Mouse (Mus musculus): ENCODE measurements at regions not wholly inside any gene's neighbourhood (a gene's known extent, or its start where the extent isn't known, plus 50 kb on each side); places are given as distances from the start of the nearest gene placed in this dataset.
"Not testable (repeated sequence)": the region's sequence is repeated elsewhere in the genome, so short reads cannot be mapped to it uniquely, and the experiment has no call there.

- no peak for DNase-seq (ENCODE audit: low read depth, low spot score)
These were observed 347.6 kb upstream of the Tbc1d2b start for GRCm38 (mm10) chr9:90618154-90618553.

GRCm38 (mm10) chr9:90597894-90598293 lies 327.3 kb upstream of the Tbc1d2b start:
- DNase-seq (ENCODE audit: low read depth, low spot score) = no peak

DNA sequence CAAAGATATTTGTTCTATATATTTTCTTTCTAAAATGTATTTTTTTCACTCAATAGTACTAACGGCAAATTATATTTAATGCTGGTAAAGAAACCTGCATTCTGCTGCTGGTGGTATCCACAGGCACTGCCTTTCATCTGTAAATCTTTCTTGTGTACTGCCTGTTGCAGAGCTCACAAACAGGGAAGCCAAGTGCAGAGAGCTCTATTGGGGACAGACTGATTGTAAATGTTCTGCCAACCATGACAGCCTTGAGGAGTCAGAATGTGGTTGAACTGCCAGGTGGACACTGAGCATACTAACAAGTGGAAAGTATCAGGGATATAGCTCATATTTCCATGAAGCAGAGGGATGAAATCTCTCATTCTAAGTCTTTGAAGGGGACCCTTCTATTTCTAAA lies 286.1 kb upstream of the Tbc1d2b start:
- DNase-seq (ENCODE audit: low read depth, low spot score) = no peak

GRCm38 (mm10) chr9:90556216-90556615 lies 285.6 kb upstream of the Tbc1d2b start:
- DNase-seq (ENCODE audit: low read depth, low spot score) = no peak

DNA sequence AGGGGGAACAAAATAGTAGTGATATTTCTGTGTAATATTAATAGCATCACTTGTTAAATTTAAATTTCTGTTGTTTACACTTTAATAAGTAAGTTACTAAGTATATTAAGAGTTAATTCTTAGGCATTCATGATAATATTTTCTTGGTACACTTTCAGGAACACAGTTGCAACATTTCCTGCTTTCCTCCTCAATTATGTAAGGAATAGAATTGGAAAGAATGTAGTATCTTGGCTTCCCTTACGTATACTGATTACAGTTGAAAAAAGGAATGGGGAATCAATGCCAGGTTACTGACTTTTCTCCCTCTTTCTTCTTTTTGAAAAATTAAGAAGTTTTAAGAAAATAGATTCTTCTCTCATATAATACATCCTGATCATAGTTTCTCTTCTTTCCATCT lies 277.3 kb upstream of the Tbc1d2b start:
- no peak for DNase-seq (ENCODE audit: low read depth, low spot score)

GRCm38 (mm10) chr9:90546720-90547119 lies 276.1 kb upstream of the Tbc1d2b start:
- no peak for DNase-seq (ENCODE audit: low read depth, low spot score)

DNA sequence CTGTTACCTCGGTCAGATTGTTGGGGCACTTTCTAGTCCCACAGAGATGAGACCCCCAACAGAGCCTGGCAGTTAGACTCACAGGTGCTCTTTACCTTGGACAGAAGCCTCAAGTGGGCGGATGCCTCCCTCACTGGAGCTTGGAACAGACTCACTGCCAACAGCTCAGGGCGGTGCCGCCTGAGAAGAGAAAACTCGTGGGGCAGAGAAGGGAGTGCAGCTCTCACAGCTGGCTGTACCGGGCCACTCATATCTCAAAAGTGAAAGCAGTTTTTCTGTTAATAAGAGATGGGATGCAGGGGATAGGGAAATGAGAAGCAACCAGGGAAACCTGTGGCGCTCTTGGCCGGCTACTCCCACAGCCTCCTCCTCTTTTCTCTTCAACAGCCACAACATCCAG lies 267.1 kb upstream of the Tbc1d2b start:
- not testable (repeated sequence) for DNase-seq (ENCODE audit: low read depth, low spot score)

DNA sequence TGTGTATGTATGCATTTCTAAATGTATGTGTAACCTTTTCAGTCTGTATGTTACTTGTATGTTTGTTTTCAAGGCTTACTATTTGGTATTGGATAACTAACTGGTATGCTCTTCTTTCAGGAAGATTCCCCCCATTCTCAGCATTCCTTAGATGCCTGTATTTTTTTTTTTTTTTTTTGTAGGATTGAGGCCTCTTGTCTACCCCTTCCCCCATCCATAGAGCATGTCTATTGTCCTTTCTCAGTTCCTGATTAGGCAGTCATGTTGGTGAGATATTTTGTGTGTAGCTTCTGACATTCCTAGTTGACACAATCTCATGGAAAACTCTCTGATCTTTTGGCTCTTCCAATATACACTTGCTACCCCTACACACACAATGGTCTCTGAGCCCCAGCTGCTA lies 262.8 kb upstream of the Tbc1d2b start:
- no peak for DNase-seq (ENCODE audit: low read depth, low spot score)

- DNase-seq (ENCODE audit: low read depth, low spot score) = no peak
These were observed 250.6 kb upstream of the Tbc1d2b start for GRCm38 (mm10) chr9:90521186-90521585.

DNA sequence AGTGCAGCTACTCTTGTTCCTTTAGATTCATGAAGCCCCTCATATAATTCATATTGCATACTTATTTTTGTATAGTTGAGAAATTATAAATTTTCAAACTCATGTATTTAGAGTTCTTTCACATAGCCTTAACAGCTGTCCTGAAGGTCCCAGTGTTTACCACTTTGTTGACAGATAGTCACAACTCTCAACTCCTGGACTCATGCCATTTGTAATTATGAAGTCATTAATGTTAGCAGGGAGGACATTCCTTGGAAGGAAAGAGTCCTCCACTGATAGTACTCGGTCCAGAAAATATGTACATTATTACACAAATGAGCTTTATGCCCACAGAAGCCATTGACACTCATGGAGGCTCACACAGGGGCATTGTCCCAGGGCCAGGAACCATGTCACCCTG lies 224.3 kb upstream of the Tbc1d2b start:
- no peak for DNase-seq (ENCODE audit: low read depth, low spot score)

- DNase-seq (ENCODE audit: low read depth, low spot score) = no peak
These were observed 220.1 kb upstream of the Tbc1d2b start for GRCm38 (mm10) chr9:90490561-90491152.

GRCm38 (mm10) chr9:90450579-90450978 lies 180.0 kb upstream of the Tbc1d2b start:
- peak; percentile 15 for DNase-seq (ENCODE audit: low read depth, low spot score)

DNA sequence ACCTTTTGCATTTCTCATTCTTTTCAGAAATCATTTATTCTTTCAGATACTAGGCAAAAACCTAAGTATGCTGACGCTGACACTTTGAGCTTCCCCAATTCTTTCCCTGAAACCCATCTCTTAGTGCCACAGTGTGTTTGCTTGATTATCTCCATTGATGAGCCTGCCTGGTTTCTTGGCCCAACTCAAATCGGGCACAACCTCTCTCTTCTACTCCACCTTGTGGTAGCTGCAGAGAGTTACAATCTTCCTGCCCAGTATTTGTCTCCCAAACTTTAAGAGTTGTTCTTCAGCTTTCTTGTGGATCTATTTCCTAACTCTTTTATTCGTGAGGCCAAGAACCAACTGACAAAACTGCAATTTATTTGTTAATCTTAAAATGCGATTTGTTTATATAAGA lies 176.4 kb upstream of the Tbc1d2b start:
- peak; percentile 61 for DNase-seq (ENCODE audit: low read depth, low spot score)

GRCm38 (mm10) chr9:90434902-90435301 lies 164.3 kb upstream of the Tbc1d2b start:
- DNase-seq (ENCODE audit: low read depth, low spot score) = no peak

- DNase-seq (ENCODE audit: low read depth, low spot score) = no peak
These were observed 160.3 kb upstream of the Tbc1d2b start for GRCm38 (mm10) chr9:90430898-90431297.

DNA sequence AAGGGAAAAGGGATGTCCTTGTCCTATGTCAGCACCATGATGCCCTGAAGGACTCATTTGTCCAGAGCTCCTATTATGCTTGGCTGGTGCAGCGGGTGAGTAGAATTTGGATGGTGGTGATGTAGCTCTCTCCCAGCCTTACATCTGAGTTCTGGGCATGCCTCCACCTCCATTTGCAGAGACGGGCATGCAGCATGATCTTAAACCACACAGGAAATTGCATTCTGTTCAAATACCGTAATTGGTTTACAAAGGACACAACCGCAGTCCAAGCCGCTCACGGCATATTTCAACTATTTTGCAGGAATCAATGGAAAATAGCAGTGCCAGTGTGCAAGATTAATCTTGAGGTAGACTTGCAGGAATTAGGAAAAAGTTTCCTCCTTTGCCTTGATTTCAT lies 151.1 kb upstream of the Tbc1d2b start:
- DNase-seq (ENCODE audit: low read depth, low spot score) = no peak

- no peak for DNase-seq (ENCODE audit: low read depth, low spot score)
These were observed 149.3 kb upstream of the Tbc1d2b start for GRCm38 (mm10) chr9:90419762-90420541.

DNA sequence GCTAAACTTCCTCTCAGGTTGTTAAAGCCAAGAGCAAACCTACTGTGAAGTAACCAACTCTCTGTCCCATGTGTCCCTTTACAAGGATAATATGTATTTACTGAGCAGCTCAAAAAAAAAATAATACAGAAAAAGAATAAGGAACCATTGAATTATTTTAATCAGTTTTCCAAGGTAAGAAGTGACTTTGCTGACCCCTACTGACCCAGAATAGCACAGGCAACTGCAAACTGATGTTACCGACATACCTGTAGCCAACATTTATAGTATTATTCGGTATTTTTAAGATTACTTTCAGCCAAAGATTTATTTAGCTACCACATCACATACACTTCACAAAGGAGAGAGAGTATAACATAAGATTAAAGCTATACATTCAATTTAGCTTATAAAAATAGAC lies 138.2 kb upstream of the Tbc1d2b start:
- DNase-seq (ENCODE audit: low read depth, low spot score) = no peak

DNA sequence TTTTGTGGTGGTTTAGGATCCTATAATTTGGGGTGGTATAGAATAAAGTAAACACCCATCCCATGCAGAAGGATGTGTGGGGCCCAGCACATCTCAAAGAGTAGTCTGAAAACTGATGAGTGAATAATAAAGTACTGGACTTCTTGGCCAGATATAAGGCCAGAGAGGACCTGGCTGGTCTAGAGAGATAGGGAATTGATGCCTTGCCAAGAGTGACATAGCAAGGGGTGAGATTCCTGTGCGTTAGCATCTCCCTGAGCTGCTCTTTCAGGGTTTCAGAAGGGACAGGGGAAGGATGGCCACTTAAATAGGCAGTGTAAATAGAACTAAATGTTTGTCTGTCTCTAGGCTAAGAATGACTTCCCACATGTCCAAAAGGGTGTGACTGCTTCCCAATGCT lies 137.0 kb upstream of the Tbc1d2b start:
- DNase-seq (ENCODE audit: low read depth, low spot score) = no peak

DNA sequence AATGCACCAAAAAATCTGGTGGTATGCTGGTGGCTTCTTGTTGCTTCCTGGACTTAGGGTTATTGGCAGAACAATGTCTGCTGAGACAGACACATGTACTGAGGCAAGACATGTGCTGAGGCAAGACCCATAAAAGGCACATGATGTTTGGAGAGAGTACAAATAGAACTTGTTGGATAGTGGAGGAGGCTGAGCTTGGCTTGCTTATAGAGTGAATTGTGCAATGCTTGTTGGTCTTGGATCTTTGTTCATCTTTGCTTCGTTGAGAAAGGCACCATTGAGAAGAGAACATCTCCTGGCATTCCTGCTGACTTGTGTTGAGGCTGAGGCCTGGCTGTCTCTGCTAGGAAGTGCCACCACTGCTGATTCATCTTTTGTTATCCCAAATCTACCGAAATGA lies 117.8 kb upstream of the Tbc1d2b start:
- no peak for DNase-seq (ENCODE audit: low read depth, low spot score)

GRCm38 (mm10) chr9:90385047-90385446 lies 114.4 kb upstream of the Tbc1d2b start:
- DNase-seq (ENCODE audit: low read depth, low spot score) = no peak

DNA sequence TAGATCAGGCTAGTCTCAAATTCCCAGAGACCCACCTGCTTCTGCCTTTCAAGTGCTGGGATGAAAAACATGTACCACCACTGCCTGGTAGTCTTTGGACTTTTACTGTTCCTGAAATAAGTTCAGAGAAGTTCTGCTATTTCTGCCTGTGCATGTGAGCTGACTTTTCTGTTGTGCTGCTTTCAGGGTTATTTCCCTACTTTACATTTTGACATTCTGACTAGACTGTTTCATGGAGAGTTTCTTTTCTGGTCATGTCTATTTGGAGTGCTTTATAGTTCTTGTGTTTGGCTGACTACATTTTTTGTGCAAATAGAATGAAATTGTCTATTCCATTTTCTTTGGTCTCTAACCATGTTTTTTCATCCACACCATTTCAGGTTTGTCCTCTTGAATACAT lies 109.5 kb upstream of the Tbc1d2b start:
- no peak for DNase-seq (ENCODE audit: low read depth, low spot score)

DNA sequence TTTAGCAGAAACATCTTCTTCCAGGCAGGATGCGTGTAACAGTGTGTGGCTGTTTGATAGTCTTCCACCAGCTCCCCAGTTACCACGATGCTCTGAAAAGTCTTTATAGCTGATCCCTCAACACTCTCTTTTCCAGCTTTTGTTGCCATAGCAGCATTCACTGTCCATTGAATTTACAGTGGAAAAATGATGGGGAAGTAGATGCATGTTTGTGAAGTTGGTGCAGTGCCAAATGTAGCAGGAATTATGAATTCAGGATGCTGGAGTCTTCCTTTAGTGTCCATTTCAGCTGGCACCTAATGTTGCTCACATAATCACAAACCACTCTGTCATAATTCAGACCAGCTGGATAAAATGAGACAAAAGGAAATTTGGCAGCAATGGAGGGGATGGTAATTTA lies 99.0 kb upstream of the Tbc1d2b start:
- DNase-seq (ENCODE audit: low read depth, low spot score) = no peak

GRCm38 (mm10) chr9:90367745-90368144 lies 97.1 kb upstream of the Tbc1d2b start:
- DNase-seq (ENCODE audit: low read depth, low spot score) = no peak
